Mouse (Mus musculus): ENCODE results near the gene Thrb.

Thrb gene

GRCm38 (mm10) chr14:18029181-18029932 is 369.3 kb downstream of the Thrb start:
- no peak for DNase-seq (ENCODE audit: low read depth, low spot score)

- no peak for DNase-seq (ENCODE audit: low read depth, low spot score)
These were observed 371.9 kb downstream of the Thrb start for GRCm38 (mm10) chr14:18031941-18032340.

GRCm38 (mm10) chr14:18036573-18036972 is 376.5 kb downstream of the Thrb start:
- no peak for DNase-seq (ENCODE audit: low read depth, low spot score)

GRCm38 (mm10) chr14:18062082-18062772 is 402.2 kb downstream of the Thrb start:
- DNase-seq (ENCODE audit: low read depth, low spot score): no peak

Data from A20 (cell line).